Mouse (Mus musculus) mammary gland, adult 2 months (tissue): Measurements from ENCODE around the gene Gpr182. TPM values are rescaled to one million over a fixed set of nuclear protein-coding genes. Genes with fewer than 3 reads are reported as not detected.

Experiments
- polyA plus RNA-seq: library from polyadenylated mRNA; depleted of rRNA; stranded (reverse); fragments of >200 nt; gene quantifications from 2 replicates; pipeline ENCODE4 v1.2.3, GENCODE M21; 2012; ENCODE audit warnings: low replicate concordance; rRNA removed

Gene Gpr182
- polyA plus RNA-seq: 14.4 and 16.8 TPM in 2 replicates

DNA sequence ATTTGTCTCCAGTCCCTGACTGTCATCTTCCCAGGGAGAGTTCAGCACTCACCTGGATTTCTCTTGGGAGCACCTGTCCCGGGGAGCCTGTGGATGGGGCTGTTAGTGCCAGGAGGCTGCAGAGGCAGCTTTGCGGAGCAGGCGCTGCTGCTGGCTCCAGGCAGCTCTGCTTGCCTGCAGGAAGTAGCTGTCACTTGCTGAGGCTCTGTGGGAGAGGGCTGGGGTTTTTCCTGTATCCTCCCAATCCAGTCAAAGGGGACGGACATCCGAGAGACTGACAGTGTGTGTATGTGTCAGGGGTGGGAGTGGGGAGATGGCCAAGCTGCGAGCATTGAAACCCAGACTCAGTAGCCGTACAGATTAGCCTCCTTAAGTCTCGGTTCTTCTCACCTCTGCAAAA, at the start of gene Gpr182:
Gpr182 (minus strand) TSS at position 185 of the 400 bp plus-strand sequence.

GRCm38 (mm10) chr10:127800891-127801290, 49.4 kb upstream of the Gpr182 start, which contains the start of gene Rdh16:
Gene Rdh16, plus strand, starts transcription at chr10:127801152.

DNA sequence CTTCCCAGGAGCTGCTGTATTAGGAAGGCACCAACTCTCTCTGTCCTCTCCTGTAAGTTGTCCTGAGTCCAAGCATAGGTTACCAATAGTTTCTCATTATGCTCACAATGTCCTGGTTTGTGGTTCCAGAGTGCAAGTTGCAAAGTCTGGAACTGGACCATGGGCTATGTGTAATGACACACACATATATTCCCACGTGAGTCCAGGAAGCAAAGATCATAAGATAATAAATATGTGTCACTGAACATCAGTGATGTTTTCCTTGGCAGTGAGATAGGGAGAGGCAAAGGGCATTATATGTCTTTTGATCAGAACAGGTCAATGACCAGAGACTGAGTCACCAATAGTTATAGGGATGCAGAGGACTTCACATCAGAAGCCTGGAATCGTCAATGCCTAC, 24.5 kb upstream of the Gpr182 start, which contains the start of gene Rdh9:
Rdh9 (plus strand) TSS at position 376 of the 400 bp plus-strand sequence.

GRCm38 (mm10) chr10:127759181-127760110, 7.9 kb upstream of the Gpr182 start, which contains the start of the genes Rdh1 and Rdh16f1:
Gene Rdh1, plus strand, starts transcription at chr10:127759721.
Gene Rdh16f1, plus strand, starts transcription at chr10:127759787.

GRCm38 (mm10) chr10:127739083-127739660, 12.4 kb downstream of the Gpr182 start, which contains the start of gene Zbtb39:
Gene Zbtb39, plus strand, starts transcription at chr10:127739538.

GRCm38 (mm10) chr10:127724178-127724577, 27.4 kb downstream of the Gpr182 start, which contains the start of gene Tac2:
Gene Tac2, plus strand, starts transcription at chr10:127724478.

DNA sequence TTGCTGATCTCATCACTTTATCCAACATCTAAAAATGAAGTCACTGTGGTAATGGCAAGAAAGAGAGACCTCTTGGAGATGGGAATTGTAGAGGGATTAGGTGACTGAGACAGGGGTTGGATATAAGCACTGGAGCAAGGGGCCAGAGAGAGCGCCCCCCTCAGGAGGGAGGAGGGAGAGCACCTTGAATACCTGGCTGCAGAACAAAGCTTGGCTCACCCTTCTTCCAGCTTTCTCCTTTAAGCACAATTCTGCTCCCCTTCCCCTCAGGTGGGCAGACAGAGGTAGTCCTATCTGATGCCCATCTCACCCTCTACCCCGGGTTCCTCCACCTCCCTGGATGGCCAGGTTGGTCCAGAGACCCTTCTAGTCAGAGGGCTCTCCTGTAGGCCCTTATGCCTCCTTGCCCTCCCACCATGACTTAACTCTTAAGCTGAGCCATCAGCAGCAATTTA, 46.7 kb downstream of the Gpr182 start, which contains the start of gene Myo1a:
Myo1a (plus strand) TSS at position 405 of the 455 bp plus-strand sequence.

Other genes starting within 250 kb of the Gpr182 start
- gene Ndufa4l2, start 236.8 kb downstream of the Gpr182 start, polyA plus RNA-seq: 35.3 and 42.8 TPM in 2 replicates
- gene Shmt2, start 229.3 kb downstream of the Gpr182 start, polyA plus RNA-seq: 66.4 and 84.1 TPM in 2 replicates
- 0.07 and 0.23 TPM in 2 replicates for gene Nxph4, start 217.2 kb downstream of the Gpr182 start, polyA plus RNA-seq
- 145 and 233 TPM in 2 replicates for gene Lrp1, start 130.6 kb downstream of the Gpr182 start, polyA plus RNA-seq
- gene Stat6, start 108.7 kb downstream of the Gpr182 start, polyA plus RNA-seq: 105 and 131 TPM in 2 replicates
- 2.1 and 4.4 TPM in 2 replicates for gene Nemp1, start 84.8 kb downstream of the Gpr182 start, polyA plus RNA-seq
- gene Nab2, start 83.2 kb downstream of the Gpr182 start, polyA plus RNA-seq: 25.9 and 51.9 TPM in 2 replicates
- 0.23 and 0.26 TPM in 2 replicates for gene Myo1a, start 46.6 kb downstream of the Gpr182 start, polyA plus RNA-seq
- gene Tac2, start 27.3 kb downstream of the Gpr182 start, polyA plus RNA-seq: not detected in 2 replicates
- 5.9 and 7.3 TPM in 2 replicates for gene Zbtb39, start 12.2 kb downstream of the Gpr182 start, polyA plus RNA-seq
- 0.08 and 0.27 TPM in 2 replicates for gene Rdh1, start 8.0 kb upstream of the Gpr182 start, polyA plus RNA-seq
- 0.12 and 0.85 TPM in 2 replicates for gene Rdh16f1, start 8.1 kb upstream of the Gpr182 start, polyA plus RNA-seq
- 0.37 TPM in 1 of 2 replicates, not detected in the other for gene Rdh9, start 24.7 kb upstream of the Gpr182 start, polyA plus RNA-seq
- 0.13 TPM in 2 replicates for gene Rdh16, start 49.4 kb upstream of the Gpr182 start, polyA plus RNA-seq
- gene Rdh19, start 98.2 kb upstream of the Gpr182 start, polyA plus RNA-seq: not detected in 2 replicates
- gene Rdh16f2, start 114.7 kb upstream of the Gpr182 start, polyA plus RNA-seq: 0.10 TPM in 1 of 2 replicates, not detected in the other
- 1.9 TPM in 1 of 2 replicates, not detected in the other for gene Rdh7, start 137.1 kb upstream of the Gpr182 start, polyA plus RNA-seq
- gene Sdr9c7, start 146.8 kb upstream of the Gpr182 start, polyA plus RNA-seq: 0.07 and 0.30 TPM in 2 replicates